Mouse (Mus musculus): ENCODE results near the gene Zfr2. TPM values are rescaled to one million over a fixed set of nuclear protein-coding genes. Genes with fewer than 3 reads are reported as not detected.

The Zfr2 gene
- polyA plus RNA-seq, 1 experiment from 2014 or later = 4.1 TPM

- H3K4me1 ChIP-seq = peaks cover 92% of the 10 kb centered on the region
- H3K36me3 ChIP-seq = peaks cover 5% of the 10 kb centered on the region; the same call in 1 of the 2 replicates
- H3K9me3 ChIP-seq = no peaks in the 10 kb centered on the region
- peak overlapping the region; percentile 64 for H3K9ac ChIP-seq
- peak overlapping the region; percentile 36; the same call in 1 of the 2 replicates for H3K27ac ChIP-seq (replicated peaks)
- ATAC-seq (ENCODE audit: extremely low read depth, insufficient number of reproducible peaks, low FRiP score, low TSS enrichment) = no peak
- no peaks in the 10 kb centered on the region for H3K27me3 ChIP-seq (replicated peaks)
- no peak overlapping the region for H3K4me2 ChIP-seq
- no peak overlapping the region for H3K4me3 ChIP-seq
- WGBS = 80% methylated on average over 14 of the region's 14 CpGs
Measured at GRCm38 (mm10) chr10:81299585-81300351, 66.8 kb downstream of the Zfr2 start.

GRCm38 (mm10) chr10:81300352-81300907 is 67.5 kb downstream of the Zfr2 start:
- Histone ChIP-seq H3K4me3 (no peak overlapping the region), H3K4me1 (peaks cover 89% of the 10 kb centered on the region), H3K36me3 (peaks cover 5% of the 10 kb centered on the region; the same call in 1 of the 2 replicates), H3K9ac (peak overlapping the region; percentile 64), H3K27me3 (replicated peaks) (no peaks in the 10 kb centered on the region), H3K4me2 (no peak overlapping the region), H3K9me3 (no peaks in the 10 kb centered on the region), H3K27ac (replicated peaks) (0 out of 2 replicates have a peak overlapping the region, but pooled peaks have one; percentile 17)
- WGBS = 67% methylated on average over 9 of the region's 9 CpGs
- no peak for ATAC-seq (ENCODE audit: extremely low read depth, insufficient number of reproducible peaks, low FRiP score, low TSS enrichment)

GRCm38 (mm10) chr10:81301321-81301720 is 68.4 kb downstream of the Zfr2 start:
- Histone ChIP-seq H3K9me3 (no peaks in the 10 kb centered on the region), H3K4me3 (no peak overlapping the region), H3K27me3 (replicated peaks) (no peaks in the 10 kb centered on the region), H3K4me1 (peaks cover 82% of the 10 kb centered on the region), H3K27ac (replicated peaks) (peak overlapping the region; percentile 17; the same call in 1 of the 2 replicates), H3K9ac (peak overlapping the region; percentile 64; the same call in 1 of the 2 replicates), H3K4me2 (no peak overlapping the region), H3K36me3 (peaks cover 14% of the 10 kb centered on the region)
- 80% methylated on average over 9 of the region's 9 CpGs for WGBS
- ATAC-seq (ENCODE audit: extremely low read depth, insufficient number of reproducible peaks, low FRiP score, low TSS enrichment) = no peak

Small RNAs within 50 kb of the gene (microRNA-seq; reads per million reads assigned to microRNA genes)
- 13.7 reads per million, percentile 30 among the genes with 10 or more reads in this experiment for gene Mir3057

Other genes with a start within 250 kb of the Zfr2 start
- gene Gng7, start 218.2 kb upstream of the Zfr2 start, polyA plus RNA-seq (2015; fragmentation: Nextera tagmentation; extraction: Ambion mirVana) = 1.4 TPM in 2 replicates
- gene Diras1, start 207.5 kb upstream of the Zfr2 start, polyA plus RNA-seq (2015; fragmentation: Nextera tagmentation; extraction: Ambion mirVana) = 0.06 and 0.07 TPM in 2 replicates
- gene Slc39a3, start 195.7 kb upstream of the Zfr2 start, polyA plus RNA-seq (2015; fragmentation: Nextera tagmentation; extraction: Ambion mirVana) = 8.0 and 8.2 TPM in 2 replicates
- 152 and 162 TPM in 2 replicates for gene Sgta, start 173.0 kb upstream of the Zfr2 start, polyA plus RNA-seq (2015; fragmentation: Nextera tagmentation; extraction: Ambion mirVana)
- gene Thop1, start 163.1 kb upstream of the Zfr2 start, polyA plus RNA-seq (2015; fragmentation: Nextera tagmentation; extraction: Ambion mirVana) = 29.1 and 33.8 TPM in 2 replicates
- gene Creb3l3, start 134.3 kb upstream of the Zfr2 start, polyA plus RNA-seq (2015; fragmentation: Nextera tagmentation; extraction: Ambion mirVana) = 0.83 and 1.1 TPM in 2 replicates
- gene Map2k2, start 127.2 kb upstream of the Zfr2 start, polyA plus RNA-seq (2015; fragmentation: Nextera tagmentation; extraction: Ambion mirVana) = 150 TPM in 2 replicates
- 19.5 and 20.1 TPM in 2 replicates for gene Zbtb7a, start 97.9 kb upstream of the Zfr2 start, polyA plus RNA-seq (2015; fragmentation: Nextera tagmentation; extraction: Ambion mirVana)
- gene Pias4, start 65.2 kb upstream of the Zfr2 start, polyA plus RNA-seq (2015; fragmentation: Nextera tagmentation; extraction: Ambion mirVana) = 35.7 and 40.3 TPM in 2 replicates
- gene Eef2, start 56.5 kb upstream of the Zfr2 start, polyA plus RNA-seq (2015; fragmentation: Nextera tagmentation; extraction: Ambion mirVana) = 393 and 411 TPM in 2 replicates
- 41.5 and 42.4 TPM in 2 replicates for gene Dapk3, start 50.1 kb upstream of the Zfr2 start, polyA plus RNA-seq (2015; fragmentation: Nextera tagmentation; extraction: Ambion mirVana)
- gene 4930442H23Rik, start 49.3 kb upstream of the Zfr2 start, polyA plus RNA-seq (2015; fragmentation: Nextera tagmentation; extraction: Ambion mirVana) = 0.27 TPM in 1 of 2 replicates, not detected in the other
- gene Nmrk2, start 31.1 kb upstream of the Zfr2 start, polyA plus RNA-seq (2015; fragmentation: Nextera tagmentation; extraction: Ambion mirVana) = 5.2 and 6.1 TPM in 2 replicates
- gene Atcay, start 2.3 kb upstream of the Zfr2 start, polyA plus RNA-seq (2015; fragmentation: Nextera tagmentation; extraction: Ambion mirVana) = 0.43 and 0.53 TPM in 2 replicates
- 1.6 and 1.9 TPM in 2 replicates for gene Matk, start 19.8 kb downstream of the Zfr2 start, polyA plus RNA-seq (2015; fragmentation: Nextera tagmentation; extraction: Ambion mirVana)
- 244 and 260 TPM in 2 replicates for gene Mrpl54, start 33.8 kb downstream of the Zfr2 start, polyA plus RNA-seq (2015; fragmentation: Nextera tagmentation; extraction: Ambion mirVana)
- gene Apba3, start 33.8 kb downstream of the Zfr2 start, polyA plus RNA-seq (2015; fragmentation: Nextera tagmentation; extraction: Ambion mirVana) = 45.4 and 51.4 TPM in 2 replicates
- 2.2 and 2.4 TPM in 2 replicates for gene Tjp3, start 58.4 kb downstream of the Zfr2 start, polyA plus RNA-seq (2015; fragmentation: Nextera tagmentation; extraction: Ambion mirVana)
- 31.0 and 32.0 TPM in 2 replicates for gene Pip5k1c, start 59.8 kb downstream of the Zfr2 start, polyA plus RNA-seq (2015; fragmentation: Nextera tagmentation; extraction: Ambion mirVana)
- gene Cactin, start 87.9 kb downstream of the Zfr2 start, polyA plus RNA-seq (2015; fragmentation: Nextera tagmentation; extraction: Ambion mirVana) = 25.6 and 28.2 TPM in 2 replicates
- 13.6 and 14.7 TPM in 2 replicates for gene Tbxa2r, start 95.6 kb downstream of the Zfr2 start, polyA plus RNA-seq (2015; fragmentation: Nextera tagmentation; extraction: Ambion mirVana)
- 0.06 TPM in 1 of 2 replicates, not detected in the other for gene Gipc3, start 110.1 kb downstream of the Zfr2 start, polyA plus RNA-seq (2015; fragmentation: Nextera tagmentation; extraction: Ambion mirVana)
- gene Hmg20b, start 117.3 kb downstream of the Zfr2 start, polyA plus RNA-seq (2015; fragmentation: Nextera tagmentation; extraction: Ambion mirVana) = 81.9 and 90.9 TPM in 2 replicates
- gene Mfsd12, start 124.3 kb downstream of the Zfr2 start, polyA plus RNA-seq (2015; fragmentation: Nextera tagmentation; extraction: Ambion mirVana) = 10.7 and 11.1 TPM in 2 replicates
- gene 4930404N11Rik, start 132.7 kb downstream of the Zfr2 start, polyA plus RNA-seq (2015; fragmentation: Nextera tagmentation; extraction: Ambion mirVana) = 0.98 and 1.1 TPM in 2 replicates
- gene Fzr1, start 145.4 kb downstream of the Zfr2 start, polyA plus RNA-seq (2015; fragmentation: Nextera tagmentation; extraction: Ambion mirVana) = 72.2 and 78.1 TPM in 2 replicates
- 69.7 and 73.6 TPM in 2 replicates for gene Dohh, start 151.3 kb downstream of the Zfr2 start, polyA plus RNA-seq (2015; fragmentation: Nextera tagmentation; extraction: Ambion mirVana)
- gene Gm48551, start 151.3 kb downstream of the Zfr2 start, polyA plus RNA-seq (2015; fragmentation: Nextera tagmentation; extraction: Ambion mirVana) = 2.1 and 2.3 TPM in 2 replicates
- gene Gm48552, start 155.8 kb downstream of the Zfr2 start, polyA plus RNA-seq (2015; fragmentation: Nextera tagmentation; extraction: Ambion mirVana) = 0.82 and 1.1 TPM in 2 replicates
- 2.7 and 3.1 TPM in 2 replicates for gene Smim24, start 159.9 kb downstream of the Zfr2 start, polyA plus RNA-seq (2015; fragmentation: Nextera tagmentation; extraction: Ambion mirVana)
- 56.6 and 57.4 TPM in 2 replicates for gene Nfic, start 222.5 kb downstream of the Zfr2 start, polyA plus RNA-seq (2015; fragmentation: Nextera tagmentation; extraction: Ambion mirVana)
- 0.15 and 0.16 TPM in 2 replicates for gene Celf5, start 249.6 kb downstream of the Zfr2 start, polyA plus RNA-seq (2015; fragmentation: Nextera tagmentation; extraction: Ambion mirVana)